Mouse (Mus musculus) stomach, postnatal 0 days (tissue): ENCODE results near the gene Gm20715.

Experiments
- CTCF ChIP-seq: IDR thresholded peaks from 2 replicates; pipeline ENCODE4 v1.5.1; 2016; ENCODE audit warnings: antibody characterized with exemption, low read depth, mild to moderate bottlenecking, moderate library complexity
- EP300 ChIP-seq: optimal IDR thresholded peaks from 2 replicates; pipeline ENCODE3; 2016; ENCODE audit warnings: antibody characterized with exemption

GRCm38 (mm10) chr7:6410043-6410442 is at the start of gene Gm20715:
- no peak for TF ChIP-seq EP300
- peak; percentile 49 for TF ChIP-seq CTCF
